Mouse (Mus musculus) testis, adult 2 months (tissue): ENCODE results near the gene Arhgef5.

Experiments
- CTCF ChIP-seq: fragments of 200-500 bp; IDR thresholded peaks from 2 replicates; pipeline ENCODE4 v1.5.1; 2012; ENCODE audit warnings: low read depth, mild to moderate bottlenecking, inconsistent platforms, low read length, moderate library complexity; ENCODE audit not compliant: control insufficient read depth, insufficient read depth, insufficient replicate concordance
- POLR2A ChIP-seq: fragments of 200-500 bp; IDR thresholded peaks from 2 replicates; pipeline ENCODE4 v1.6.1; 2012; ENCODE audit warnings: low read depth, mild to moderate bottlenecking, inconsistent platforms, low read length, moderate library complexity; ENCODE audit not compliant: control insufficient read depth

- TF ChIP-seq CTCF (no peak), POLR2A (no peak)
These were observed 70.3 kb downstream of the Arhgef5 start for GRCm38 (mm10) chr6:43335619-43336234.
